Mouse (Mus musculus) cerebellum, adult 9-11 months (tissue): ENCODE measurements at regions not wholly inside any gene's neighbourhood (a gene's known extent, or its start where the extent isn't known, plus 50 kb on each side); places are given as distances from the start of the nearest gene placed in this dataset.

Source experiments
- DNase-seq: peaks from one replicate; pipeline ENCODE4 v3.0.0; 2022

- DNase-seq: peak; percentile 33
These were observed 740.8 kb downstream of the Epm2a start for GRCm38 (mm10) chr10:12083961-12084360.

GRCm38 (mm10) chr10:12092521-12092920 lies 749.3 kb downstream of the Epm2a start:
- no peak for DNase-seq

- DNase-seq: no peak
These were observed 753.5 kb downstream of the Epm2a start for GRCm38 (mm10) chr10:12096678-12097077.

GRCm38 (mm10) chr10:12107001-12107418 lies 762.2 kb downstream of the Utrn start:
- DNase-seq: no peak

- DNase-seq: peak; percentile 10
These were observed 757.4 kb downstream of the Utrn start for GRCm38 (mm10) chr10:12111720-12112119.

GRCm38 (mm10) chr10:12115767-12116166 lies 753.4 kb downstream of the Utrn start:
- DNase-seq: no peak

GRCm38 (mm10) chr10:12116662-12117303 lies 752.4 kb downstream of the Utrn start:
- DNase-seq: no peak

GRCm38 (mm10) chr10:12124272-12124671 lies 744.9 kb downstream of the Utrn start:
- no peak for DNase-seq

- peak; percentile 18 for DNase-seq
These were observed 739.7 kb downstream of the Utrn start for GRCm38 (mm10) chr10:12129486-12129885.

- DNase-seq: no peak
These were observed 724.5 kb downstream of the Utrn start for GRCm38 (mm10) chr10:12144691-12145090.

- DNase-seq: no peak
These were observed 722.1 kb downstream of the Utrn start for GRCm38 (mm10) chr10:12146942-12147537.

GRCm38 (mm10) chr10:12170243-12170642 lies 698.9 kb downstream of the Utrn start:
- no peak for DNase-seq

- no peak for DNase-seq
These were observed 694.9 kb downstream of the Utrn start for GRCm38 (mm10) chr10:12174200-12174818.

GRCm38 (mm10) chr10:12175141-12175540 lies 694.0 kb downstream of the Utrn start:
- DNase-seq: no peak

GRCm38 (mm10) chr10:12177482-12177881 lies 691.7 kb downstream of the Utrn start:
- DNase-seq: no peak

GRCm38 (mm10) chr10:12180965-12181364 lies 688.2 kb downstream of the Utrn start:
- no peak for DNase-seq

GRCm38 (mm10) chr10:12186918-12187639 lies 682.1 kb downstream of the Utrn start:
- DNase-seq: no peak

GRCm38 (mm10) chr10:12187669-12188342 lies 681.4 kb downstream of the Utrn start:
- no peak for DNase-seq

- no peak for DNase-seq
These were observed 678.7 kb downstream of the Utrn start for GRCm38 (mm10) chr10:12190435-12190834.

- DNase-seq: no peak
These were observed 661.9 kb downstream of the Utrn start for GRCm38 (mm10) chr10:12207301-12207700.

GRCm38 (mm10) chr10:12210181-12210580 lies 659.0 kb downstream of the Utrn start:
- no peak for DNase-seq

GRCm38 (mm10) chr10:12218879-12219278 lies 650.3 kb downstream of the Utrn start:
- DNase-seq: no peak

GRCm38 (mm10) chr10:12234141-12234540 lies 635.0 kb downstream of the Utrn start:
- DNase-seq: no peak
